Mouse (Mus musculus) layer of hippocampus, adult 9-11 months (tissue): Measurements from ENCODE around the gene Oog4.
"Not testable (repeated sequence)": the region's sequence is repeated elsewhere in the genome, so short reads cannot be mapped to it uniquely, and the experiment has no call there.

Experiments
- DNase-seq: peaks from one replicate; pipeline ENCODE4 v3.0.0; 2022

The Oog4 gene

GRCm38 (mm10) chr4:143450224-143450623 lies at the start of gene Oog4:
TSS of gene Oog4 (minus strand) at chr4:143450324.
- no peak for DNase-seq

GRCm38 (mm10) chr4:143426770-143427169 lies 23.4 kb downstream of the Oog4 start:
- not testable (repeated sequence) for DNase-seq

DNA sequence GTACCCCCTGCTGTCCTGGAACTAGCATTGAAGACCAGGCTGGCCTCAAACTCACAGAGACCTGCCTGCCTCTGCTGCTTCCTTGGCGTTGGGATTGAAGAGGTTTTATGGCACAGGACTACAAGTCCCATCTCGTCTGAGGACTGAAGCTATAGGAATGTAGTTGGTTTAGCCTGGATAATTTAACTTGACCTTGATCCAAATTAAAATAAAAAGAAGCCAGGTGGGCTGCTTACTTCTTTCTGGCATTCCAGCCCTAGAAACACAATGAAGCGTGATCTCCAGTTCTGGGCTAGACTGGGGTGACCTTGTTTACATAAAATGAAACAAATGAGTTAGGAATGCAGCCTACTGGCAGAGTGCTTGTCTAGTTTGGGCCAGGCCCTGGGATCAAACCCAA lies 36.0 kb downstream of the Oog4 start:
- DNase-seq = no peak

GRCm38 (mm10) chr4:143413621-143414020 lies 36.5 kb downstream of the Oog4 start:
- no peak for DNase-seq

DNA sequence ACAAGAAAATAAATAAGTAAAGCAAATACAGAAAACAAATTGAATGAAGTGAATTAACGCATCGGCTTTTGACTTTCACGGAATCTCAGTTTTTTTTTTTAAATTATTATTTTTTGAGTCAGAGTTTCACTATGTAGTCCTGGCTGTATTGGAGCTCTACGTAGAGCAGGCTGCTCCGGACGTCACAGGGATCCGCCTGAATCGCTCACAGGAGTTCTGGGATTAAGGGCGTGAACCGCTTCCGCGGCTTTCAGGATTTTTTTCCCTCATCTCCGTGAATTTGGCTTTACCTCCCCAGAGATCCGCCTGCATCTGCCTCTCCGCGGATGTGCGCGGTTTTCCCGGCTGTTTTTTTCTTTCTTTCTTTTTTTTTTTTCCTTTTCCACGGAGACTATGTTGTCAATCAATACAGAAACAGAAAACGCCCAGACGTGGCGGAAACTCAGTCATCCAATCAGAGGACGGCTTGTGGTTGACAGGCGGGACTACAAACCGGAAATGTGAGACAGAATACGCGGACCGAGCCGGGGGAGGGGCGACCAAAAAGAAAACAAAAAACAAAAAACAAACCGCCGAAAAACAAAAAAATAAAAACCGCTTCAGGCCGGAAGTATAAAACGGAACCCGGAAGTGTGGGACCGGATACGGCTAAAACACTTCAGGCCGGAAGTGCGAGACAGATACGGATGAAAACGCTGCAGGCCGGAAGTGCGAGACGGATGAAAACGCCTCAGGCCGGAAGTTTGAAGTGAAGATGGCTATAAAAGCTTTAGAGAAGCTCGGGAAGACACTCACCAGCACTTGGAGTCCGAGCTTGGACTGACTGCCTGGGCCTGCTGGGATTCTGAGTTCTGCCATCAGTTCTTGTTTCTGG lies 37.7 kb downstream of the Oog4 start, which contains the start of gene Pramef8:
Pramef8 (plus strand) TSS at position 208 of the 874 bp plus-strand sequence.
- DNase-seq = peak; percentile 94

- DNase-seq = peak; percentile 13
Measured at GRCm38 (mm10) chr4:143411566-143412218, 38.4 kb downstream of the Oog4 start.

GRCm38 (mm10) chr4:143394181-143394580 lies 55.9 kb downstream of the Oog4 start, which contains the start of gene Pramel1:
TSS of gene Pramel1 (plus strand) at chr4:143394428.
- no peak for DNase-seq

DNA sequence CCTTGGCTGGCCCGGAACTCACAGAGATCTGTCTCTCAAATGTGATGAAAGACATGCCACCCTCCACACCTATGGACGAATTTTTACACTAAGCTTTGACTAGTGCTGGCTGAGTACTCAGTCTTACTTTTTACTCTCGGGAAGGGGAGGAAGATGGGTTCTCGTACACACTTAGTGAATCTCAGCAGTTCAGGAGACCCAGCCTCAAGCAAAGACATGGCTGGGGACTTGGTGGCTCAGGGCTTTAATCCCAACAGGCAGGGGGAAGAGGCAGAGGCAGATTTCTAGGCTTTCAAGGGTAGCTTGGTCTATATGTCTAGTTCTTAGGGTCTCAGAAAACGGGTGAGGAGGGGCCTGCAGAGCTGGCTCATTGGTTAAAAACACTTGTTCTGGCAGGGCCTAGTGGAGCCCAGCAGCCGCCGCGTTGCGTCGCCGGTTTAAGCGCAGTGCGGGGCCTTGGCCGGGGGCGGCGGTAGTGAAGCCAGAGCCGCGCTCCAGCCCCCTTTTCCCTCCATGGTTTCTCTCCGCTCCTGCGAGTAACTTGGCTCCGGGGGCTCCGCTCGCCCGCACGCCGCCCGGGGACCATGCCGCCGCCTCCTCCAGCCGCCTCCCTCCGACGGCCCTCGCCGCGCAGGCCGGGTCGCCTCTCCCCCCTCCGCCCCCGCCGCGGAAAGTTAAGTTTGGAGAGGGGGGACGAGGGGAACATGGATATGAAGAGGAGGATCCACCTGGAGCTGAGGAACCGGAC lies 61.0 kb downstream of the Oog4 start:
- DNase-seq = peak; percentile 10
